In the genomic region with DNA sequence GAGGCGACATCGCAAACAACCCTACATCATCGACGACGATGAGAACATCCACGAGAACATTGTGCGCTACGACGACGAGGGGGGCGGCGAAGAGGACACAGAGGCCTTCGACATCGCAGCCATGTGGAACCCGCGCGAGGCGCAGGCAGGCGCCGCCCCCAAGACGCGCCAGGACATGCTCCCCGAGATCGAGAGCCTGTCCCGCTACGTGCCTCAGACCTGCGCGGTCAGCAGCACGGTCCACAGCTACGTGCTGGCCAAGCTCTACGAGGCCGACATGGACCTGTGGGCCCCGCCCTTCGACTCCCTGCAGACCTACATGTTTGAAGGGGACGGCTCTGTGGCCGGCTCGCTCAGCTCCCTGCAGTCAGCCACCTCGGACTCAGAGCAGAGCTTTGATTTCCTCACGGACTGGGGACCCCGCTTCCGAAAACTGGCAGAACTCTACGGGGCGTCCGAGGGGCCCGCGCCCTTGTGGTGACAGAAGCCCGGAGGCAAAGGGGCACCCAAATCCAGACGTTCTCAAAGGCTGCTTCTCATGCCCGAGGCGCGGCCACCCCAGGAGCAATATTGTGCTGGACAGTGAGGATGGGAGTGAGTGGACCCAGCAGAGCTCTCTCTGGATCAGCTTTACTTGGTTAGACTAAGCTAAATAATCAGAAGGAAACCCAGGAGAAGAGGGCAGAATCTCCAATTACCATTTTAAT, we compare ENCODE assay signal across 7 mouse cellular contexts.
DNase-seq lines count a peak whose midpoint lies in the region; ATAC-seq and TF ChIP-seq lines count a peak whose summit lies in the region.

No protein-coding gene starts in this region.

- H3K36me3 ChIP-seq in forebrain, postnatal 0 days (ENCODE audit: insufficient read depth) = no peaks in the 10 kb centered on the region
- H3K36me3 ChIP-seq in lung, postnatal 0 days (ENCODE audit: insufficient read depth, low read length) = no peaks in the 10 kb centered on the region
- no peaks in the 10 kb centered on the region for H3K36me3 ChIP-seq in stomach, embryonic 16.5 days (ENCODE audit: control insufficient read depth, insufficient read depth, low read length)

- 16% methylated on average over 51 of the region's 51 CpGs for WGBS in forebrain, postnatal 0 days
- WGBS in lung, postnatal 0 days = 9% methylated on average over 51 of the region's 51 CpGs
- WGBS in stomach, embryonic 16.5 days = 11% methylated on average over 51 of the region's 51 CpGs

- no peak for TF ChIP-seq CTCF in forebrain, postnatal 0 days (IDR thresholded peaks at IDR 0.05; ENCODE audit: low read depth)
- TF ChIP-seq CTCF in lung, postnatal 0 days (IDR thresholded peaks at IDR 0.05) = no peak

- no peaks in the 10 kb centered on the region for H3K9me3 ChIP-seq in forebrain, postnatal 0 days (ENCODE audit: low read length)
- no peaks in the 10 kb centered on the region for H3K9me3 ChIP-seq in lung, postnatal 0 days (ENCODE audit: low read length)
- H3K9me3 ChIP-seq in stomach, embryonic 16.5 days (replicated peaks; ENCODE audit: control insufficient read depth, low read length) = no peaks in the 10 kb centered on the region

- TF ChIP-seq EP300 in lung, postnatal 0 days (IDR thresholded peaks at IDR 0.05) = no peak

- no peak overlapping the region for H3K27ac ChIP-seq in forebrain, postnatal 0 days (ENCODE audit: low read depth, low read length)
- no peak overlapping the region for H3K27ac ChIP-seq in lung, postnatal 0 days (ENCODE audit: low read length)
- no peak overlapping the region for H3K27ac ChIP-seq in stomach, embryonic 16.5 days (ENCODE audit: low read length)

- peak; percentile 26 for DNase-seq in ES-CJ7 (ENCODE audit: low read depth, low spot score)
- peak; percentile 35 for DNase-seq in adrenal gland, postnatal 14 days
- DNase-seq in forebrain, postnatal 0 days = peak; percentile 36
- peak; percentile 36 for DNase-seq in kidney, adult 18-20 months
- DNase-seq in lung, postnatal 0 days (ENCODE audit: low spot score) = peak; percentile 48
- DNase-seq in frontal cortex, adult 2 months (ENCODE audit: extremely low spot score in 1 of 2, low spot score in 1 of 2) = no peak

- peak; percentile 66 for ATAC-seq in forebrain, postnatal 0 days
- peak; percentile 75 for ATAC-seq in lung, postnatal 0 days
- ATAC-seq in stomach, embryonic 16.5 days (ENCODE audit: insufficient read depth, low FRiP score) = peak; percentile 86

- H3K27me3 ChIP-seq in forebrain, postnatal 0 days (ENCODE audit: insufficient read depth, low read length) = no peaks in the 10 kb centered on the region
- no peaks in the 10 kb centered on the region for H3K27me3 ChIP-seq in lung, postnatal 0 days (replicated peaks; ENCODE audit: insufficient read depth, low read length)
- H3K27me3 ChIP-seq in stomach, embryonic 16.5 days (ENCODE audit: control insufficient read depth, insufficient read depth, low read length) = no peaks in the 10 kb centered on the region

- H3K4me3 ChIP-seq in forebrain, postnatal 0 days (ENCODE audit: low read depth, low read length) = peak overlapping the region; percentile 37
- H3K4me3 ChIP-seq in lung, postnatal 0 days (ENCODE audit: low read depth, low read length) = peak overlapping the region; percentile 35
- H3K4me3 ChIP-seq in stomach, embryonic 16.5 days (replicated peaks; ENCODE audit: low read length) = peak overlapping the region; percentile 46

- H3K4me2 ChIP-seq in forebrain, postnatal 0 days (ENCODE audit: low read depth) = peak overlapping the region; percentile 63
- peak overlapping the region; percentile 78 for H3K4me2 ChIP-seq in lung, postnatal 0 days (replicated peaks; ENCODE audit: low read depth, low read length)
- H3K4me2 ChIP-seq in stomach, embryonic 16.5 days (ENCODE audit: low read depth, low read length) = peak overlapping the region; percentile 91

- H3K4me1 ChIP-seq in forebrain, postnatal 0 days (ENCODE audit: insufficient read depth) = no peaks in the 10 kb centered on the region
- no peaks in the 10 kb centered on the region for H3K4me1 ChIP-seq in lung, postnatal 0 days (ENCODE audit: insufficient read depth, low read depth, low read length)
- H3K4me1 ChIP-seq in stomach, embryonic 16.5 days (ENCODE audit: control insufficient read depth, insufficient read depth, low read length) = no peaks in the 10 kb centered on the region

- H3K9ac ChIP-seq in forebrain, postnatal 0 days = peak overlapping the region; percentile 49
- peak overlapping the region; percentile 19; the same call in 1 of the 2 replicates for H3K9ac ChIP-seq in lung, postnatal 0 days (replicated peaks; ENCODE audit: low read depth)
- H3K9ac ChIP-seq in stomach, embryonic 16.5 days (ENCODE audit: low read length) = peak overlapping the region; percentile 66

Comparison
In these comparisons a context has a peak if more than half of its experiments do, and no peak if none do; other contexts are left out.
1. DNase-seq: peak in ES-CJ7 (single experiment), adrenal gland, postnatal 14 days (single experiment), forebrain, postnatal 0 days (single experiment), kidney, adult 18-20 months (single experiment) and lung, postnatal 0 days (single experiment); none in frontal cortex, adult 2 months (0 of 2).
2. Peak in every context shown above with its lines, with median percentiles within 50 percentile points of each other: ATAC-seq, H3K4me2 ChIP-seq, H3K4me3 ChIP-seq and H3K9ac ChIP-seq.